Mouse (Mus musculus): ENCODE measurements around the gene Tra2a. TPM values are rescaled to one million over a fixed set of nuclear protein-coding genes. Genes with fewer than 3 reads are reported as not detected.
A peak's percentile ranks its signal among the peaks of the same experiment; 100 is the strongest.
"Not testable (repeated sequence)": the region's sequence is repeated elsewhere in the genome, so short reads cannot be mapped to it uniquely, and the experiment has no call there.

Gene Tra2a
- polyA plus RNA-seq, 1 experiment from 2014 or later = 58.0 TPM

- Histone ChIP-seq H3K27me3 (ENCODE audit: control insufficient read depth, insufficient read depth, low read length) (no peaks in the 10 kb centered on the region; the same call in 1 of the 2 replicates), H3K36me3 (ENCODE audit: control insufficient read depth, insufficient read depth, low read length) (no peaks in the 10 kb centered on the region), H3K9ac (replicated peaks; ENCODE audit: low read length) (no peak overlapping the region), H3K4me2 (ENCODE audit: low read length) (no peak overlapping the region), H3K4me3 (replicated peaks; ENCODE audit: low read depth, low read length) (no peak overlapping the region), H3K4me1 (ENCODE audit: control insufficient read depth, insufficient read depth, low read length) (0 out of 2 replicates have a peak, but pooled peaks cover 4% of the 10 kb centered on the region), H3K27ac (replicated peaks; ENCODE audit: low read depth, low read length) (no peak overlapping the region), H3K9me3 (ENCODE audit: control insufficient read depth, low read length) (no peaks in the 10 kb centered on the region)
- DNase-seq = peak; percentile 31
- WGBS = 36% methylated on average over 11 of the region's 11 CpGs
- ATAC-seq (ENCODE audit: low FRiP score, low TSS enrichment) = no peak
Observed at GRCm38 (mm10) chr6:49269923-49270322, 6.1 kb upstream of the Tra2a start.

- H3K9ac ChIP-seq (replicated peaks; ENCODE audit: low read length) = no peak overlapping the region
- no peaks in the 10 kb centered on the region for H3K36me3 ChIP-seq (ENCODE audit: control insufficient read depth, insufficient read depth, low read length)
- H3K4me1 ChIP-seq (ENCODE audit: control insufficient read depth, insufficient read depth, low read length) = 0 out of 2 replicates have a peak, but pooled peaks cover 4% of the 10 kb centered on the region
- H3K27me3 ChIP-seq (ENCODE audit: control insufficient read depth, insufficient read depth, low read length) = no peaks in the 10 kb centered on the region; the same call in 1 of the 2 replicates
- H3K4me3 ChIP-seq (replicated peaks; ENCODE audit: low read depth, low read length) = no peak overlapping the region
- H3K27ac ChIP-seq (replicated peaks; ENCODE audit: low read depth, low read length) = no peak overlapping the region
- ATAC-seq (ENCODE audit: low FRiP score, low TSS enrichment) (peak; percentile 58; the same call in 1 of the 2 replicates), DNase-seq (peak; percentile 84)
- H3K9me3 ChIP-seq (ENCODE audit: control insufficient read depth, low read length) = no peaks in the 10 kb centered on the region
- no peak overlapping the region for H3K4me2 ChIP-seq (ENCODE audit: low read length)
- WGBS = 26% methylated on average over 5 of the region's 5 CpGs
Observed at GRCm38 (mm10) chr6:49269200-49269599, 5.4 kb upstream of the Tra2a start.

DNA sequence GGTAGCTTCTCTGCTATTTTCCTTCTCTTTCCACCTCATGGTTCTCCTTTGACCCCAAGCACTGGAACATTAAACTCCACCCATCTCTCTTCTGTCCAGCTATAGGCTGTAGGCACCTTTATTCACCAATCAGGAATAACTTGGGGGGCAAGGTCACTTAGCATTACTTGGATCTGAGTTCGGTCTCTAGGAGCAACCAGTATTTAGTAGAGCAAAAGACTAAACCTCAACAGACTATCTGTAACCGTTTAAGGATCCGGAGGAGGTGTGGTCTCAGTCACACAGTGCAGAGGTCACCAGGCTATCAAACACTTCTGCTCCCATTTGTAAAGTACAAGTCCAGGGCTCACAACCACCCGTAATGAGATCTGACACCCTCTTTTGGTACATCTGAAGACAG is 3.9 kb upstream of the Tra2a start:
- Histone ChIP-seq H3K4me1 (ENCODE audit: control insufficient read depth, insufficient read depth, low read length) (no peaks in the 10 kb centered on the region), H3K9me3 (ENCODE audit: control insufficient read depth, low read length) (no peaks in the 10 kb centered on the region), H3K9ac (replicated peaks; ENCODE audit: low read length) (no peak overlapping the region), H3K4me2 (ENCODE audit: low read length) (no peak overlapping the region), H3K36me3 (ENCODE audit: control insufficient read depth, insufficient read depth, low read length) (no peaks in the 10 kb centered on the region), H3K27me3 (ENCODE audit: control insufficient read depth, insufficient read depth, low read length) (no peaks in the 10 kb centered on the region; the same call in 1 of the 2 replicates), H3K27ac (replicated peaks; ENCODE audit: low read depth, low read length) (no peak overlapping the region), H3K4me3 (replicated peaks; ENCODE audit: low read depth, low read length) (no peak overlapping the region)
- no peak for DNase-seq
- ATAC-seq (ENCODE audit: low FRiP score, low TSS enrichment) = no peak
- 78% methylated on average over 4 of the region's 4 CpGs for WGBS

- not testable (repeated sequence) for H3K27me3 ChIP-seq (ENCODE audit: control insufficient read depth, insufficient read depth, low read length); H3K36me3 ChIP-seq (ENCODE audit: control insufficient read depth, insufficient read depth, low read length); DNase-seq; H3K9me3 ChIP-seq (ENCODE audit: control insufficient read depth, low read length); ATAC-seq (ENCODE audit: low FRiP score, low TSS enrichment); H3K4me2 ChIP-seq (ENCODE audit: low read length); H3K4me3 ChIP-seq (replicated peaks; ENCODE audit: low read depth, low read length); H3K9ac ChIP-seq (replicated peaks; ENCODE audit: low read length); H3K27ac ChIP-seq (replicated peaks; ENCODE audit: low read depth, low read length)
- peaks cover 22% of the 10 kb centered on the region for H3K4me1 ChIP-seq (ENCODE audit: control insufficient read depth, insufficient read depth, low read length)
- WGBS = 96% methylated on average over 1 of the region's 1 CpGs
Observed at GRCm38 (mm10) chr6:49265207-49265606, 1.4 kb upstream of the Tra2a start.

- Histone ChIP-seq H3K4me3 (replicated peaks; ENCODE audit: low read depth, low read length) (peak overlapping the region; percentile 98; the same call in 1 of the 2 replicates), H3K4me1 (ENCODE audit: control insufficient read depth, insufficient read depth, low read length) (peaks cover 23% of the 10 kb centered on the region), H3K4me2 (ENCODE audit: low read length) (peak overlapping the region; percentile 74), H3K27ac (replicated peaks; ENCODE audit: low read depth, low read length) (peak overlapping the region; percentile 98; the same call in 1 of the 2 replicates)
- WGBS = 89% methylated on average over 7 of the region's 7 CpGs
- not testable (repeated sequence) for DNase-seq; H3K9ac ChIP-seq (replicated peaks; ENCODE audit: low read length); H3K36me3 ChIP-seq (ENCODE audit: control insufficient read depth, insufficient read depth, low read length); H3K27me3 ChIP-seq (ENCODE audit: control insufficient read depth, insufficient read depth, low read length); H3K9me3 ChIP-seq (ENCODE audit: control insufficient read depth, low read length); ATAC-seq (ENCODE audit: low FRiP score, low TSS enrichment)
Observed at GRCm38 (mm10) chr6:49264446-49264845, 613 bp upstream of the Tra2a start.

GRCm38 (mm10) chr6:49263081-49263846 is 569 bp downstream of the Tra2a start:
- peak overlapping the region; percentile 98 for H3K4me3 ChIP-seq (replicated peaks; ENCODE audit: low read depth, low read length)
- H3K27ac ChIP-seq (replicated peaks; ENCODE audit: low read depth, low read length) = peak overlapping the region; percentile 98
- ATAC-seq (ENCODE audit: low FRiP score, low TSS enrichment) (peak; percentile 83), DNase-seq (peak; percentile 65)
- under 1% methylated on average over 68 of the region's 71 CpGs for WGBS
- peak overlapping the region; percentile 74 for H3K4me2 ChIP-seq (ENCODE audit: low read length)
- peak overlapping the region; percentile 97 for H3K9ac ChIP-seq (replicated peaks; ENCODE audit: low read length)
- peaks cover 23% of the 10 kb centered on the region for H3K4me1 ChIP-seq (ENCODE audit: control insufficient read depth, insufficient read depth, low read length)
- H3K36me3 ChIP-seq (ENCODE audit: control insufficient read depth, insufficient read depth, low read length) = no peaks in the 10 kb centered on the region
- no peaks in the 10 kb centered on the region for H3K9me3 ChIP-seq (ENCODE audit: control insufficient read depth, low read length)
- H3K27me3 ChIP-seq (ENCODE audit: control insufficient read depth, insufficient read depth, low read length) = no peaks in the 10 kb centered on the region

DNA sequence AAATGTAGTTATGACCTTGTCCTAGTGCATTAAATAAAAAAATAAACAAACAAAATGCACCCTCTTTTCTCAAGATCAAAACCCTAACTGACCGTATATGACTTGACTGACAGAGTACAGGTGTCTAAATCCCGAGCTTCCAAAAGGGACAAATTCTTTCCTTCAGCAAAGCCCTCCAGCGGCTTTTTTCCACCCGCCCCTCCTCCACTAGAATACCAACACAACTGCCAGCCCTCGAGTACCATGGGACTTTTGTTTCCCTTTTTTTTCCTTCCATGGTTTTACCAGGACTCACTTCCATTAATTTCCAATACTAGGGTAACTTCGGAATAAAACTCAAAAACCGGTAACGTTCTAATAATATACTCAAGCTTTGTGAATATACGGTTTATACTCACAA is 1.4 kb downstream of the Tra2a start:
- peak overlapping the region; percentile 98 for H3K4me3 ChIP-seq (replicated peaks; ENCODE audit: low read depth, low read length)
- H3K4me2 ChIP-seq (ENCODE audit: low read length) = peak overlapping the region; percentile 74
- H3K9me3 ChIP-seq (ENCODE audit: control insufficient read depth, low read length) = no peaks in the 10 kb centered on the region
- H3K9ac ChIP-seq (replicated peaks; ENCODE audit: low read length) = peak overlapping the region; percentile 97
- H3K4me1 ChIP-seq (ENCODE audit: control insufficient read depth, insufficient read depth, low read length) = peaks cover 23% of the 10 kb centered on the region
- ATAC-seq (ENCODE audit: low FRiP score, low TSS enrichment) (no peak), DNase-seq (peak; percentile 57)
- under 1% methylated on average over 9 of the region's 9 CpGs for WGBS
- H3K27me3 ChIP-seq (ENCODE audit: control insufficient read depth, insufficient read depth, low read length) = no peaks in the 10 kb centered on the region
- 0 out of 2 replicates have a peak overlapping the region, but pooled peaks have one; percentile 98 for H3K27ac ChIP-seq (replicated peaks; ENCODE audit: low read depth, low read length)
- no peaks in the 10 kb centered on the region for H3K36me3 ChIP-seq (ENCODE audit: control insufficient read depth, insufficient read depth, low read length)

DNA sequence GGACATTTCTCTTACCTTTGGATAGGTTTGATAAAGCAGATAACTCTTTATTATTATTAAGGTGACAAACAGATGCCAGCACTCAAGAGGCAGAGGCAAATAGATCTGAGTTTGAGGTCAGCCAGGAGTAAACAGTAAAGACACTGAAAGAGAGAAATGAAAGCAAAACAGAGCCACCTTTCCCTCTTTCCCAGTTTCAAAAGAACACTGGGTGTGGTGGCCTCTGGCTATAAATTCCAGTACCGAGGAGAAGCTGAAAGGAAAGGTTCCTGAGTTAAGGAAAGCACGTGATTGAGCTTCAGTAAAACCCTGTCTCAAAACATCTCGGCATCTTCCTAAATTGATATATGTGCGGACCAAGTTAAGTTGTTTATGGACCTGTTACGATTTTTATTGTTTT is 4.1 kb downstream of the Tra2a start:
- ATAC-seq (ENCODE audit: low FRiP score, low TSS enrichment) = no peak
- Histone ChIP-seq H3K4me1 (ENCODE audit: control insufficient read depth, insufficient read depth, low read length) (peaks cover 23% of the 10 kb centered on the region), H3K4me2 (ENCODE audit: low read length) (no peak overlapping the region), H3K27ac (replicated peaks; ENCODE audit: low read depth, low read length) (no peak overlapping the region), H3K9ac (replicated peaks; ENCODE audit: low read length) (no peak overlapping the region), H3K27me3 (ENCODE audit: control insufficient read depth, insufficient read depth, low read length) (no peaks in the 10 kb centered on the region), H3K9me3 (ENCODE audit: control insufficient read depth, low read length) (no peaks in the 10 kb centered on the region), H3K4me3 (replicated peaks; ENCODE audit: low read depth, low read length) (no peak overlapping the region), H3K36me3 (ENCODE audit: control insufficient read depth, insufficient read depth, low read length) (no peaks in the 10 kb centered on the region)
- WGBS = 70% methylated on average over 5 of the region's 5 CpGs
- no peak for DNase-seq

DNA sequence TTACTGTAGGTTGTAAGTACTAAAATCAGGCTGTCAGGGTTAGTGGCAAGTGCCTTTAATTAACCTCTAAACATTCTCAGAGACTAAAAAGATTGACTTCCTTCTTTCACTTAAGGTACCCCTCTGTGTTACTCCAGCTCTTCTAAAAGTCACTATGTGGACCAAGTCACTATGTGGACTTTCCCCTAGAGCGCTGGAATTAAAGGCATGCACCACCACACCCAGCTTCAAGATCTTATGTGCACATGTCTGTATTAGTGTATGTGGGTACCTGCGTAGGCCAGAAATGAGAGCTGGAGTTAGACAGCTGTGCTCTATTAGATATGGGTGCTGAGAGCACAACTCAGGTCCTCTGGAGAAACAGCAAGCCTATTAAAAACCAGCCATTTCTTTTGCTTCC is 6.0 kb downstream of the Tra2a start:
- no peaks in the 10 kb centered on the region for H3K27me3 ChIP-seq (ENCODE audit: control insufficient read depth, insufficient read depth, low read length)
- no peak for ATAC-seq (ENCODE audit: low FRiP score, low TSS enrichment)
- no peaks in the 10 kb centered on the region for H3K9me3 ChIP-seq (ENCODE audit: control insufficient read depth, low read length)
- WGBS = 99% methylated on average over 2 of the region's 2 CpGs
- peaks cover 23% of the 10 kb centered on the region for H3K4me1 ChIP-seq (ENCODE audit: control insufficient read depth, insufficient read depth, low read length)
- no peak overlapping the region for H3K9ac ChIP-seq (replicated peaks; ENCODE audit: low read length)
- H3K4me3 ChIP-seq (replicated peaks; ENCODE audit: low read depth, low read length) = no peak overlapping the region
- H3K27ac ChIP-seq (replicated peaks; ENCODE audit: low read depth, low read length) = no peak overlapping the region
- DNase-seq = no peak
- no peak overlapping the region for H3K4me2 ChIP-seq (ENCODE audit: low read length)
- no peaks in the 10 kb centered on the region for H3K36me3 ChIP-seq (ENCODE audit: control insufficient read depth, insufficient read depth, low read length)
